Mouse (Mus musculus): ENCODE results near the gene Nav2. TPM values are rescaled to one million over a fixed set of nuclear protein-coding genes. Genes with fewer than 3 reads are reported as not detected.

The Nav2 gene
- polyA plus RNA-seq, 1 experiment from 2014 or later: 6.0 TPM

GRCm38 (mm10) chr7:49055273-49055672 lies 146.8 kb downstream of the Nav2 start:
- Histone ChIP-seq H3K27me3 (ENCODE audit: control insufficient read depth, insufficient read depth, low read length) (no peaks in the 10 kb centered on the region), H3K9ac (ENCODE audit: low read length) (no peak overlapping the region), H3K4me1 (replicated peaks; ENCODE audit: control insufficient read depth, insufficient read depth) (no peaks in the 10 kb centered on the region), H3K27ac (replicated peaks) (no peak overlapping the region), H3K9me3 (ENCODE audit: control insufficient read depth, low read length) (no peaks in the 10 kb centered on the region), H3K4me2 (replicated peaks; ENCODE audit: low read depth) (no peak overlapping the region), H3K4me3 (ENCODE audit: low read depth, low read length) (no peak overlapping the region), H3K36me3 (ENCODE audit: control insufficient read depth, insufficient read depth, low read length) (no peaks in the 10 kb centered on the region)
- ATAC-seq (ENCODE audit: low FRiP score, low TSS enrichment) (no peak), DNase-seq (ENCODE audit: low spot score) (no peak)
- WGBS: 84% methylated on average over 10 of the region's 10 CpGs
- no peak for TF ChIP-seq EP300 (optimal IDR thresholded peaks at IDR 0.05)
- TF ChIP-seq CTCF (IDR thresholded peaks at IDR 0.05; ENCODE audit: low read depth): no peak

DNA sequence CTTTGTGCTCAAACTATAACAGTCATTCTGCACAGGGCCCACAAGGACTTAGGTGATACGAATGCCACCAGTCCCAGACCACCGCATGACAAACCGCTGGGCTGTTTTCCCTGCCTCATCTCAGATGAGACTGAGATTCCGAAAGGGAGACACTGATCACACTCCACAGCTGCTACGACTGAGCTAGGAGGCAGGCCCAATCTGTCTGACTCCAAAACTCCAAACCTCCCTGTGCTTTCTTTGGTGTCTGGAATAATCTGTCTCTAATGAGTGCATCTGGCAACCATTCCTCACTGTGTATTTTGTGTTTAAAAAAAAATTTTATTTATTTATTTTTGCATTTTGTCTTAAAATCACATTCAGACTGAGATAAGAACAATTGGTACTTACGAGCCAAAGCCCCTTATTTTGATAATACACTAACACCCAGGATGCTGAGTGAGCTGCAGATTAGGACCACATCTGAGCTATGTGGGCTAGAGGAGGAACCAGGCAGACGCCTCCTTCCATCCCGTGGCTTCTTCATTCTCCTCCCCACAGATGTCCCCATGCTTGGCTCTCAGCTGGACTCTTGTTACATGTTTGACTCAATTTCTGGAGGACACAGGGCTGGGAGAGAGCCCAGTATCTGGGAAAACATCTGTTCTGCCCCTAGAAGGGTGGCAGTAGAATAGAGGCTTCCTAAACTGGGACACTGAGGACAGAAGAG lies 149.9 kb downstream of the Nav2 start:
- Histone ChIP-seq H3K9ac (ENCODE audit: low read length) (no peak overlapping the region), H3K27me3 (ENCODE audit: control insufficient read depth, insufficient read depth, low read length) (no peaks in the 10 kb centered on the region), H3K27ac (replicated peaks) (no peak overlapping the region), H3K36me3 (ENCODE audit: control insufficient read depth, insufficient read depth, low read length) (no peaks in the 10 kb centered on the region), H3K9me3 (ENCODE audit: control insufficient read depth, low read length) (no peaks in the 10 kb centered on the region), H3K4me3 (ENCODE audit: low read depth, low read length) (no peak overlapping the region), H3K4me1 (replicated peaks; ENCODE audit: control insufficient read depth, insufficient read depth) (no peaks in the 10 kb centered on the region), H3K4me2 (replicated peaks; ENCODE audit: low read depth) (no peak overlapping the region)
- TF ChIP-seq EP300 (optimal IDR thresholded peaks at IDR 0.05) (no peak), CTCF (IDR thresholded peaks at IDR 0.05; ENCODE audit: low read depth) (no peak)
- DNase-seq (ENCODE audit: low spot score): no peak
- no peak for ATAC-seq (ENCODE audit: low FRiP score, low TSS enrichment)
- 75% methylated on average over 8 of the region's 8 CpGs for WGBS

DNA sequence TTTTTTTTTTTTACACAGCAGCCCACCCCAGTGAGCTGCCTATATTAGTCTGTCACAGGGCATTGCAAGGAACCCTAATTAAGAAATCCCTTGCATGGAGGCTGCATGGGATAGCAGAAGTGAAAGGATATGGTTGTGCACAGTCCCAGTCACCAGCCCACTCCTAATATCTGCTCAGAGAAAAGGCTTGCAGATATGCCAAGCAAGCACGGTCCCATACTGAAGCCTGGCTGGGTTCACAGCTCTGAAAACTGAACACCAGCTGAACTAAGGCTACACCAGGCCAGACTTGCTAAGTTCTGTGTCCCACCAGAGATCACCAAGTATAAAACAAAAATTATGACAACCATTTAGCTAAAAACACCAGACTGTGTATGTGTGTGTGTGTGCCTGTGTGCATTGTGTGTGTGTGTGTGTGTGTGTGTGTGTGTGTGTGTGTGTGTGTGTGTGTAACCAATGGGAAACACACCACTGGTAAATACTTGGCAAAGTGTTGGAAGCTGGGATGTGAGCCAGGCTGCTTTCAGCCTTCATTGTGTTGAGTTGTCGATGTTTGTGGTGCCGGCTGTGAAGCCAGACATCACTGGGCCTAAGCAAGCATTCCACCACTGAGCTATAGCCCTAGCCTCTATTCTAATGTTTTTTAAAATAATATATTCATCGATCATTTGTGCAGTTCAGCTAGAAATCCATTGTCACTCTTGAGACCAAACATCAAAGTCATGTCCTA lies 156.4 kb downstream of the Nav2 start:
- Histone ChIP-seq H3K27me3 (ENCODE audit: control insufficient read depth, insufficient read depth, low read length) (no peaks in the 10 kb centered on the region), H3K36me3 (ENCODE audit: control insufficient read depth, insufficient read depth, low read length) (no peaks in the 10 kb centered on the region), H3K9ac (ENCODE audit: low read length) (no peak overlapping the region), H3K27ac (replicated peaks) (no peak overlapping the region), H3K4me2 (replicated peaks; ENCODE audit: low read depth) (no peak overlapping the region), H3K9me3 (ENCODE audit: control insufficient read depth, low read length) (no peaks in the 10 kb centered on the region), H3K4me3 (ENCODE audit: low read depth, low read length) (no peak overlapping the region), H3K4me1 (replicated peaks; ENCODE audit: control insufficient read depth, insufficient read depth) (no peaks in the 10 kb centered on the region)
- DNase-seq (ENCODE audit: low spot score) (no peak), ATAC-seq (ENCODE audit: low FRiP score, low TSS enrichment) (no peak)
- TF ChIP-seq EP300 (optimal IDR thresholded peaks at IDR 0.05) (no peak), CTCF (IDR thresholded peaks at IDR 0.05; ENCODE audit: low read depth) (no peak)
- 63% methylated on average over 4 of the region's 4 CpGs for WGBS

DNA sequence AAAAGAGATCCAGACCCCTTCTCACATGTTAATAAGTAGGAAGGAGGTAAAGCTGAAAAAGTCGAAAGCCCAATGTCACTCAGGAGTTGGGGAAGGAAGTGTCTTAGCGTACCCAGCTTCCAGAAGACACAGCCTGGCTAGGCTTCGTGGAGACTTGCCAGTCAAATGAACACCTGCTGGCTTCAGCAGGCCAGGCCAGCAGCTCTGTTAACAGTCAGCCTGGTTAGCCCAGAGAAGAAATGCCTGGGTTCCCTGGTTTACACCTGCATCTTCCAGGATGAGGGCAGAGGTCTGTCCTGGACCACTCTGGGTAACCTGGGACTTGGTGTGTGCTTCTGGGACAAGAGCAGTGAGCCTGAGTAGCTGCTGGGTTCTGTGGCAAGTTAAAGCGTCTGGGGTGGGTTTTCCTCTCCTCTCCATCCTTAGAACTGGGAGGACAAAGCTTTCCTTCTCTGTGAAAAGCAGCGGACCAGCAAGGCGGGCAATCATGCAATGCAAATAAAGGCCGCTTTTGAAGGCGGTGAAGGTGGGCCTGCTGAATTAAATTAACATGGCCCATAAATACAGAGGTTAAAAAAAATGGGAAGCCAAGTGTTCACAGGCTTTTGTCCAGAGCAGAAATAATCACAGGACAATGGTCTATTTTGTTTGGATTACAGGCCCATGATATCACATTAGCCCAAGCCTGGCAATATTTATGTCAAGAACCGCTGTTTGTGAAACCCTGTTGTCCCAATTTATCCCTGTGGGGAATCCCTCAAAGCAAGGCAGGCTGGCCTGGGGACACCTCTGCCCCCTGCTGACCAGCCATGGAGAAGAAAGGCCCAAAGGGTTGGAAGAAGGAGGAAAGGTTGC lies 157.3 kb downstream of the Nav2 start:
- no peaks in the 10 kb centered on the region for H3K27me3 ChIP-seq (ENCODE audit: control insufficient read depth, insufficient read depth, low read length)
- no peak overlapping the region for H3K4me3 ChIP-seq (ENCODE audit: low read depth, low read length)
- ATAC-seq (ENCODE audit: low FRiP score, low TSS enrichment): no peak
- no peak overlapping the region for H3K9ac ChIP-seq (ENCODE audit: low read length)
- no peak overlapping the region for H3K4me2 ChIP-seq (replicated peaks; ENCODE audit: low read depth)
- TF ChIP-seq EP300 (optimal IDR thresholded peaks at IDR 0.05) (no peak), CTCF (IDR thresholded peaks at IDR 0.05; ENCODE audit: low read depth) (peak; percentile 62)
- no peaks in the 10 kb centered on the region for H3K9me3 ChIP-seq (ENCODE audit: control insufficient read depth, low read length)
- 67% methylated on average over 9 of the region's 9 CpGs for WGBS
- no peaks in the 10 kb centered on the region for H3K4me1 ChIP-seq (replicated peaks; ENCODE audit: control insufficient read depth, insufficient read depth)
- no peak overlapping the region for H3K27ac ChIP-seq (replicated peaks)
- DNase-seq (ENCODE audit: low spot score): no peak
- H3K36me3 ChIP-seq (ENCODE audit: control insufficient read depth, insufficient read depth, low read length): no peaks in the 10 kb centered on the region

DNA sequence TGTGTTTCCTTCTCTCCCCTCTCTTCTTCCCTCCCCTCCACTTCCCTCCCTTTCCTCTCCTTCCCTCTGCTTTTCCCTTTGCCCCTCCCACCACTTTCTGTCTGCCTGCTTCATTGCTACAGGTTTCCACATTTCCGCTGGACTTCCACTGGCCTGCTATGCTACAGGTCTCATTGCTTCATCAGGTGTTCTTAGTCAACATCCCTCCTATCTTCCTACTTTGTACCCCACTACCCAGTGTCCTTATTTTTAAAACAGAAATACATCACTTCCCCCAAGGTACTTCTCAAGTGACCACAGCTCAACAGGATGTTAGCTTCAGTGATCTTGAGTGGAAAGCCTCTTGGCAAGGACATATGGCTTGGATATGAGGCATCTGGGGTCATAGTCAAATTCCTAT lies 158.3 kb downstream of the Nav2 start:
- Histone ChIP-seq H3K27ac (replicated peaks) (no peak overlapping the region), H3K4me1 (replicated peaks; ENCODE audit: control insufficient read depth, insufficient read depth) (no peaks in the 10 kb centered on the region), H3K9ac (ENCODE audit: low read length) (no peak overlapping the region), H3K36me3 (ENCODE audit: control insufficient read depth, insufficient read depth, low read length) (no peaks in the 10 kb centered on the region), H3K9me3 (ENCODE audit: control insufficient read depth, low read length) (no peaks in the 10 kb centered on the region), H3K4me3 (ENCODE audit: low read depth, low read length) (no peak overlapping the region), H3K27me3 (ENCODE audit: control insufficient read depth, insufficient read depth, low read length) (no peaks in the 10 kb centered on the region), H3K4me2 (replicated peaks; ENCODE audit: low read depth) (no peak overlapping the region)
- 96% methylated on average over 1 of the region's 1 CpGs for WGBS
- ATAC-seq (ENCODE audit: low FRiP score, low TSS enrichment) (no peak), DNase-seq (ENCODE audit: low spot score) (no peak)
- TF ChIP-seq CTCF (IDR thresholded peaks at IDR 0.05; ENCODE audit: low read depth) (no peak), EP300 (optimal IDR thresholded peaks at IDR 0.05) (no peak)
